Comparison of ENCODE assay signal across 8 mouse cellular contexts in genomic region chr4:124709961-124710446, GRCm38 (mm10). TPM values are rescaled to one million over a fixed set of nuclear protein-coding genes. Genes with fewer than 3 reads are reported as not detected.
A peak's percentile ranks its signal among the peaks of the same experiment; 100 is the strongest.
DNase-seq lines count a peak whose midpoint lies in the region; ATAC-seq and TF ChIP-seq lines count a peak whose summit lies in the region.

No protein-coding gene starts in this region.

- peak overlapping the region; percentile 49; the same call in 1 of the 2 replicates for H3K9ac ChIP-seq in embryonic facial prominence, embryonic 14.5 days (ENCODE audit: low read depth, low read length)
- peak overlapping the region; percentile 40 for H3K9ac ChIP-seq in heart, postnatal 0 days (replicated peaks; ENCODE audit: low read depth, low read length)

- peaks cover 29% of the 10 kb centered on the region for H3K4me1 ChIP-seq in embryonic facial prominence, embryonic 14.5 days (ENCODE audit: control insufficient read depth, insufficient read depth, low read length)
- peaks cover 24% of the 10 kb centered on the region for H3K4me1 ChIP-seq in heart, postnatal 0 days (ENCODE audit: control insufficient read depth, insufficient read depth)
- H3K4me1 ChIP-seq in megakaryocyte, embryonic 14.5 days: peaks cover 75% of the 10 kb centered on the region

- WGBS in embryonic facial prominence, embryonic 14.5 days: 3% methylated on average over 18 of the region's 18 CpGs
- WGBS in heart, postnatal 0 days: 5% methylated on average over 18 of the region's 18 CpGs

- no peak for ATAC-seq in embryonic facial prominence, embryonic 14.5 days (ENCODE audit: low read depth)
- no peak for ATAC-seq in heart, postnatal 0 days (ENCODE audit: insufficient read depth, low read depth)
- no peak for ATAC-seq in frontal cortex, adult (ENCODE audit: low TSS enrichment)
- ATAC-seq in activated CD4-positive, CD25-positive, alpha-beta regulatory T cell, adult 4 months: no peak

- H3K4me3 ChIP-seq in embryonic facial prominence, embryonic 14.5 days (ENCODE audit: low read depth, low read length): peak overlapping the region; percentile 32
- peak overlapping the region; percentile 49 for H3K4me3 ChIP-seq in heart, postnatal 0 days (ENCODE audit: low read depth, low read length)
- peak overlapping the region; percentile 92 for H3K4me3 ChIP-seq in megakaryocyte, embryonic 14.5 days (replicated peaks)

- peak; percentile 42 for DNase-seq in ovary, postnatal 36 days (ENCODE audit: low spot score)
- DNase-seq in ovary, postnatal 10 days (ENCODE audit: low spot score): no peak
- peak; percentile 69 for DNase-seq in embryonic facial prominence, embryonic 14.5 days (ENCODE audit: low spot score)
- DNase-seq in heart, postnatal 0 days (ENCODE audit: low spot score): peak; percentile 31
- DNase-seq in kidney, postnatal 36 days: peak; percentile 51 to 63

- H3K4me2 ChIP-seq in embryonic facial prominence, embryonic 14.5 days (ENCODE audit: low read depth, low read length): peak overlapping the region; percentile 59
- H3K4me2 ChIP-seq in heart, postnatal 0 days (ENCODE audit: low read depth, low read length): peak overlapping the region; percentile 77

- no peaks in the 10 kb centered on the region for H3K9me3 ChIP-seq in embryonic facial prominence, embryonic 14.5 days (ENCODE audit: control insufficient read depth, low read length)
- H3K9me3 ChIP-seq in heart, postnatal 0 days (replicated peaks; ENCODE audit: control insufficient read depth, low read length): no peaks in the 10 kb centered on the region
- H3K9me3 ChIP-seq in megakaryocyte, embryonic 14.5 days: no peaks in the 10 kb centered on the region

- TF ChIP-seq EP300 in heart, postnatal 0 days (IDR thresholded peaks at IDR 0.05; ENCODE audit: low read depth): no peak

- H3K27ac ChIP-seq in embryonic facial prominence, embryonic 14.5 days (replicated peaks; ENCODE audit: low read depth, low read length): peak overlapping the region; percentile 96
- peak overlapping the region; percentile 91 for H3K27ac ChIP-seq in heart, postnatal 0 days (ENCODE audit: low read depth)

- peaks cover 28% of the 10 kb centered on the region for H3K36me3 ChIP-seq in embryonic facial prominence, embryonic 14.5 days (ENCODE audit: control insufficient read depth, insufficient read depth, low read length)
- peaks cover 20% of the 10 kb centered on the region for H3K36me3 ChIP-seq in heart, postnatal 0 days (replicated peaks; ENCODE audit: control insufficient read depth, insufficient read depth, low read length)
- peaks cover 32% of the 10 kb centered on the region for H3K36me3 ChIP-seq in megakaryocyte, embryonic 14.5 days (replicated peaks; ENCODE audit: low read length)

- 0 out of 2 replicates have a peak, but pooled peaks have one; percentile 2 for TF ChIP-seq CTCF in heart, postnatal 0 days (IDR thresholded peaks at IDR 0.05; ENCODE audit: low read depth)

- H3K27me3 ChIP-seq in embryonic facial prominence, embryonic 14.5 days (replicated peaks; ENCODE audit: control insufficient read depth, insufficient read depth, low read length): no peaks in the 10 kb centered on the region
- H3K27me3 ChIP-seq in heart, postnatal 0 days (ENCODE audit: control insufficient read depth, insufficient read depth, low read length): no peaks in the 10 kb centered on the region
- H3K27me3 ChIP-seq in megakaryocyte, embryonic 14.5 days (replicated peaks): no peaks in the 10 kb centered on the region

RNA-seq across cellular contexts. Expression of gene Sf3a3, which starts 4.6 kb away (rescaled TPM):
- 110 and 118 TPM in 2 replicates for polyA plus RNA-seq in embryonic facial prominence, embryonic 14.5 days (2014; fragmentation: Nextera tagmentation; extraction: Ambion mirVana)
- total RNA-seq in heart, postnatal 0 days (2014; rRNA removed; ENCODE audit: low replicate concordance): 15.4 and 23.6 TPM in 2 replicates
- 47.5 and 50.6 TPM in 2 replicates for polyA plus RNA-seq in heart, postnatal 0 days (2015; fragmentation: Nextera tagmentation; extraction: Ambion mirVana)
- 2.2 and 29.0 TPM in 2 replicates for polyA plus RNA-seq in megakaryocyte, embryonic 14.5 days (2012; ENCODE audit: insufficient read depth, low replicate concordance)
- polyA plus RNA-seq in activated CD4-positive, CD25-positive, alpha-beta regulatory T cell, adult 4 months (2017; shearing (Covaris generic)): 100 to 1,000 TPM; 108 to 125 TPM

RNA-seq across cellular contexts. Expression of gene Fhl3, which starts 9.5 kb away (rescaled TPM):
- 15.7 and 18.2 TPM in 2 replicates for polyA plus RNA-seq in embryonic facial prominence, embryonic 14.5 days (2014; fragmentation: Nextera tagmentation; extraction: Ambion mirVana)
- 7.1 and 14.5 TPM in 2 replicates for total RNA-seq in heart, postnatal 0 days (2014; rRNA removed; ENCODE audit: low replicate concordance)
- polyA plus RNA-seq in heart, postnatal 0 days (2015; fragmentation: Nextera tagmentation; extraction: Ambion mirVana): 6.2 and 6.5 TPM in 2 replicates
- polyA plus RNA-seq in megakaryocyte, embryonic 14.5 days (2012; ENCODE audit: insufficient read depth, low replicate concordance): 122 and 166 TPM in 2 replicates
- polyA plus RNA-seq in activated CD4-positive, CD25-positive, alpha-beta regulatory T cell, adult 4 months (2017; shearing (Covaris generic)): 10 to 100 TPM in 1 of 2 experiments, 1 to 10 TPM in 1; 7.2 to 14.7 TPM

RNA-seq across cellular contexts. Expression of gene Utp11, which starts 16.6 kb away (rescaled TPM):
- polyA plus RNA-seq in embryonic facial prominence, embryonic 14.5 days (2014; fragmentation: Nextera tagmentation; extraction: Ambion mirVana): 58.6 and 62.7 TPM in 2 replicates
- total RNA-seq in heart, postnatal 0 days (2014; rRNA removed; ENCODE audit: low replicate concordance): 2.6 and 5.5 TPM in 2 replicates
- polyA plus RNA-seq in heart, postnatal 0 days (2015; fragmentation: Nextera tagmentation; extraction: Ambion mirVana): 33.4 and 39.7 TPM in 2 replicates
- 2.9 and 13.8 TPM in 2 replicates for polyA plus RNA-seq in megakaryocyte, embryonic 14.5 days (2012; ENCODE audit: insufficient read depth, low replicate concordance)
- polyA plus RNA-seq in activated CD4-positive, CD25-positive, alpha-beta regulatory T cell, adult 4 months (2017; shearing (Covaris generic)): 10 to 100 TPM; 80.9 to 85.9 TPM

RNA-seq across cellular contexts. Expression of gene Inpp5b, which starts 31.6 kb away (rescaled TPM):
- polyA plus RNA-seq in embryonic facial prominence, embryonic 14.5 days (2014; fragmentation: Nextera tagmentation; extraction: Ambion mirVana): 23.7 and 29.5 TPM in 2 replicates
- total RNA-seq in heart, postnatal 0 days (2014; rRNA removed; ENCODE audit: low replicate concordance): 4.7 and 8.2 TPM in 2 replicates
- 8.0 and 10.4 TPM in 2 replicates for polyA plus RNA-seq in heart, postnatal 0 days (2015; fragmentation: Nextera tagmentation; extraction: Ambion mirVana)
- 5.7 and 22.3 TPM in 2 replicates for polyA plus RNA-seq in megakaryocyte, embryonic 14.5 days (2012; ENCODE audit: insufficient read depth, low replicate concordance)
- polyA plus RNA-seq in activated CD4-positive, CD25-positive, alpha-beta regulatory T cell, adult 4 months (2017; shearing (Covaris generic)): 10 to 100 TPM; 80.2 to 94.1 TPM

RNA-seq across cellular contexts. Expression of gene Pou3f1, which starts 53.4 kb away (rescaled TPM):
- polyA plus RNA-seq in embryonic facial prominence, embryonic 14.5 days (2014; fragmentation: Nextera tagmentation; extraction: Ambion mirVana): 1.2 and 1.7 TPM in 2 replicates
- total RNA-seq in heart, postnatal 0 days (2014; rRNA removed; ENCODE audit: low replicate concordance): 0.04 and 1.5 TPM in 2 replicates
- 0.03 and 0.08 TPM in 2 replicates for polyA plus RNA-seq in heart, postnatal 0 days (2015; fragmentation: Nextera tagmentation; extraction: Ambion mirVana)
- 0.12 TPM in 1 of 2 replicates, not detected in the other for polyA plus RNA-seq in megakaryocyte, embryonic 14.5 days (2012; ENCODE audit: insufficient read depth, low replicate concordance)
- polyA plus RNA-seq in activated CD4-positive, CD25-positive, alpha-beta regulatory T cell, adult 4 months (2017; shearing (Covaris generic)): not detected

Comparison
In these comparisons a context has a peak if more than half of its experiments do, and no peak if none do; other contexts are left out.
1. H3K4me3 ChIP-seq: peak in every context shown above with its lines; median percentile 92 in megakaryocyte, embryonic 14.5 days; 49 in heart, postnatal 0 days; 32 in embryonic facial prominence, embryonic 14.5 days.